Mouse (Mus musculus): ENCODE results near the gene Lmtk3. TPM values are rescaled to one million over a fixed set of nuclear protein-coding genes. Genes with fewer than 3 reads are reported as not detected.

Gene Lmtk3
- polyA plus RNA-seq (2015; fragmentation: Nextera tagmentation; extraction: Ambion mirVana) = 0.10 and 0.21 TPM in 2 replicates

GRCm38 (mm10) chr7:45783511-45784091, at the start of gene Lmtk3:
TSS of gene Lmtk3 (plus strand) at chr7:45783738.

GRCm38 (mm10) chr7:45784524-45785372, 1.2 kb downstream of the Lmtk3 start, which contains the start of gene Sult2b1:
TSS of gene Sult2b1 (minus strand) at chr7:45784669.

DNA sequence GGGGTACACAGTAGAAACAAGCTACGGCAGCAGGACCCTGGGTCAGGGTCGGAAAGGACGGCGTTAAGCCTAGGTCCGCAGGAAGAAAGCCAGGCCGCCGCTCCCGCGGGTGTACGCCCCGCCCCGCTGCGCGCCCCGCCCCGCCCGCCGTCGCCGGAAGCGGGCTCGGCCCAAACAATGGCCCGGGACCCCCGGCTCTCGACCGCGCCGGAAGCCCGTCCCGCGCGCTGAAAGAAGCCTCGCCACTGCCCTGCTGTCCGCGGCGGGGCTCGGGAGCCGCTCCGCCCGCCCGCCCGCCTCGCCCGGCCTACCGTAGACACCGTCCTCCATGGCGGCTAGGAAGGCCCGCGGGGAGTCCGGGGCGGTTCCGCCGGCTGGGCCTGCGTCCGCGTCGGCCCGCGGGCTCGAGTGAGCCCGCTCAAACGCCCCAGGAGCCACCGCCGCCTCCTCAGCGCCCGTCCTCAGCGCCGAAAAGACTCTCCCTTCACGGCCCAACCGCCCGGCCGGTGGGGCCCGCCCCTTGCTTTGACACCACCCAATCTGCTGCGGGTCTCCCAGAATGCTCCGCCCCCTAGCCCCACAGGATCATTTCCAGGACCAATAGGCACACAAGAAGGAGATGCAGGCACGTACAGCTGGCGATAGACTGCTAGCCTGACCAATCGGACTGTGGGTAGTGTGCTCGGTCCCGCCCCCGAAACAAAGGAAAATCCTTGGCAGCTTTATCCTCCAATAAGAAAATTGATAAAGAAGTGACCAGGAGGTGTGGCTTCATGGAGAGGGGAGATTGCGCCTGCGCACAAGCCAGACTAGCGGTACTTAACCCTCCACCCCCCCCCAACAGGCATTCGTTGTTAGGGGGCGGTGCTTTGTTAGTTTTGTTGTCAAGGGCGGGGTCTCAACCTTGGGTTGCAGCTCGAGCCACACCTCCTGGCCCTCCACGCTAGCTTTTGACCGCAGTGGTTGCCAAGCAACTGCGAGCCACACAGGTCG, 30.5 kb downstream of the Lmtk3 start, which contains the start of gene Cyth2:
Cyth2 (minus strand) TSS at position 795 of the 993 bp plus-strand sequence.

GRCm38 (mm10) chr7:45824598-45824997, 41.1 kb downstream of the Lmtk3 start, which contains the start of gene Kcnj14:
TSS of gene Kcnj14 (minus strand) at chr7:45824782.

GRCm38 (mm10) chr7:45830427-45831127, 47.0 kb downstream of the Lmtk3 start, which contains the start of gene Grwd1:
TSS of gene Grwd1 (minus strand) at chr7:45830944.

Other genes with a start within 250 kb of the Lmtk3 start
- 15.2 and 15.7 TPM in 2 replicates for gene Hsd17b14, start 228.8 kb upstream of the Lmtk3 start, polyA plus RNA-seq (2015; fragmentation: Nextera tagmentation; extraction: Ambion mirVana)
- gene Bcat2, start 213.6 kb upstream of the Lmtk3 start, polyA plus RNA-seq (2015; fragmentation: Nextera tagmentation; extraction: Ambion mirVana) = 28.3 TPM in 2 replicates
- gene Fgf21, start 168.2 kb upstream of the Lmtk3 start, polyA plus RNA-seq (2015; fragmentation: Nextera tagmentation; extraction: Ambion mirVana) = 0.17 and 0.23 TPM in 2 replicates
- gene Fut1, start 166.4 kb upstream of the Lmtk3 start, polyA plus RNA-seq (2015; fragmentation: Nextera tagmentation; extraction: Ambion mirVana) = not detected in 2 replicates
- 0.17 TPM in 1 of 2 replicates, not detected in the other for gene Izumo1, start 161.9 kb upstream of the Lmtk3 start, polyA plus RNA-seq (2015; fragmentation: Nextera tagmentation; extraction: Ambion mirVana)
- gene Rasip1, start 156.2 kb upstream of the Lmtk3 start, polyA plus RNA-seq (2015; fragmentation: Nextera tagmentation; extraction: Ambion mirVana) = 3.9 and 4.1 TPM in 2 replicates
- gene Mamstr, start 143.8 kb upstream of the Lmtk3 start, polyA plus RNA-seq (2015; fragmentation: Nextera tagmentation; extraction: Ambion mirVana) = 4.6 and 5.5 TPM in 2 replicates
- gene Fut2, start 117.3 kb upstream of the Lmtk3 start, polyA plus RNA-seq (2015; fragmentation: Nextera tagmentation; extraction: Ambion mirVana) = 2.7 and 2.9 TPM in 2 replicates
- not detected in 2 replicates for gene Ntn5, start 99.7 kb upstream of the Lmtk3 start, polyA plus RNA-seq (2015; fragmentation: Nextera tagmentation; extraction: Ambion mirVana)
- 0.10 TPM in 1 of 2 replicates, not detected in the other for gene Sec1, start 89.3 kb upstream of the Lmtk3 start, polyA plus RNA-seq (2015; fragmentation: Nextera tagmentation; extraction: Ambion mirVana)
- gene Car11, start 83.9 kb upstream of the Lmtk3 start, polyA plus RNA-seq (2015; fragmentation: Nextera tagmentation; extraction: Ambion mirVana) = 3.4 and 4.0 TPM in 2 replicates
- gene Dbp, start 78.7 kb upstream of the Lmtk3 start, polyA plus RNA-seq (2015; fragmentation: Nextera tagmentation; extraction: Ambion mirVana) = 4.3 and 5.1 TPM in 2 replicates
- 683 and 783 TPM in 2 replicates for gene Rpl18, start 68.3 kb upstream of the Lmtk3 start, polyA plus RNA-seq (2015; fragmentation: Nextera tagmentation; extraction: Ambion mirVana)
- 15.2 and 16.7 TPM in 2 replicates for gene Sphk2, start 65.7 kb upstream of the Lmtk3 start, polyA plus RNA-seq (2015; fragmentation: Nextera tagmentation; extraction: Ambion mirVana)
- 0.64 and 0.82 TPM in 2 replicates for gene Fam83e, start 62.5 kb upstream of the Lmtk3 start, polyA plus RNA-seq (2015; fragmentation: Nextera tagmentation; extraction: Ambion mirVana)
- gene Spaca4, start 57.9 kb upstream of the Lmtk3 start, polyA plus RNA-seq (2015; fragmentation: Nextera tagmentation; extraction: Ambion mirVana) = not detected in 2 replicates
- gene Sult2b1, start 931 bp downstream of the Lmtk3 start, polyA plus RNA-seq (2015; fragmentation: Nextera tagmentation; extraction: Ambion mirVana) = 0.40 and 0.69 TPM in 2 replicates
- gene Cyth2, start 30.8 kb downstream of the Lmtk3 start, polyA plus RNA-seq (2015; fragmentation: Nextera tagmentation; extraction: Ambion mirVana) = 49.2 and 49.5 TPM in 2 replicates
- 0.16 and 0.28 TPM in 2 replicates for gene Kcnj14, start 41.0 kb downstream of the Lmtk3 start, polyA plus RNA-seq (2015; fragmentation: Nextera tagmentation; extraction: Ambion mirVana)
- gene Grwd1, start 47.2 kb downstream of the Lmtk3 start, polyA plus RNA-seq (2015; fragmentation: Nextera tagmentation; extraction: Ambion mirVana) = 27.8 and 30.1 TPM in 2 replicates
- 59.9 and 61.7 TPM in 2 replicates for gene Kdelr1, start 89.0 kb downstream of the Lmtk3 start, polyA plus RNA-seq (2015; fragmentation: Nextera tagmentation; extraction: Ambion mirVana)
- gene Grin2d, start 94.6 kb downstream of the Lmtk3 start, polyA plus RNA-seq (2015; fragmentation: Nextera tagmentation; extraction: Ambion mirVana) = 0.65 and 0.74 TPM in 2 replicates
- gene Syngr4, start 113.0 kb downstream of the Lmtk3 start, polyA plus RNA-seq (2015; fragmentation: Nextera tagmentation; extraction: Ambion mirVana) = 0.39 and 0.41 TPM in 2 replicates
- gene Tmem143, start 113.2 kb downstream of the Lmtk3 start, polyA plus RNA-seq (2015; fragmentation: Nextera tagmentation; extraction: Ambion mirVana) = 3.6 and 4.0 TPM in 2 replicates
- 311 and 437 TPM in 2 replicates for gene Emp3, start 137.7 kb downstream of the Lmtk3 start, polyA plus RNA-seq (2015; fragmentation: Nextera tagmentation; extraction: Ambion mirVana)
- 1.4 and 1.5 TPM in 2 replicates for gene Ccdc114, start 140.3 kb downstream of the Lmtk3 start, polyA plus RNA-seq (2015; fragmentation: Nextera tagmentation; extraction: Ambion mirVana)
- not detected in 2 replicates for gene Abcc6, start 246.6 kb downstream of the Lmtk3 start, polyA plus RNA-seq (2015; fragmentation: Nextera tagmentation; extraction: Ambion mirVana)
- 20.3 and 20.5 TPM in 2 replicates for gene Nomo1, start 250.0 kb downstream of the Lmtk3 start, polyA plus RNA-seq (2015; fragmentation: Nextera tagmentation; extraction: Ambion mirVana)

All from urinary bladder, postnatal 0 days (tissue).